Mouse (Mus musculus) heart, embryonic 14.5 days (tissue): ENCODE results near the gene Cxcl13. TPM values are rescaled to one million over a fixed set of nuclear protein-coding genes. Genes with fewer than 3 reads are reported as not detected.

Experiments
- ATAC-seq: fragments of 200-750 bp; cut with Nextera tagmentation; 2 replicates; pipeline ENCODE4 v1.8.0; 2017; ENCODE audit warnings: low read depth, moderate TSS enrichment; ENCODE audit not compliant: insufficient number of reproducible peaks, insufficient read depth, low FRiP score
- H3K27ac ChIP-seq, 2 experiments: fragments of 200-500 bp in 1 of 2; fragments of 300-500 bp in 1 of 2; sonication (generic) in 1 of 2; replicated peaks in 1 of 2; 2 replicates each; pipeline ENCODE4 v1.5.1; 2012 to 2014; ENCODE audit warnings: low read depth in 2 of 2, low read length in 2 of 2, control low read depth in 1 of 2, mild to moderate bottlenecking in 1 of 2, mixed read lengths in 1 of 2; ENCODE audit not compliant: control insufficient read depth in 1 of 2, insufficient read depth in 1 of 2
- H3K27me3 ChIP-seq: fragments of 300-500 bp; sonication (generic); 2 replicates; pipeline ENCODE4 v1.6.1; 2014; ENCODE audit warnings: mild to moderate bottlenecking, low read length, control low read depth; ENCODE audit not compliant: control insufficient read depth, insufficient read depth
- H3K36me3 ChIP-seq: fragments of 300-500 bp; sonication (generic); 2 replicates; pipeline ENCODE4 v1.6.1; 2014; ENCODE audit warnings: mild to moderate bottlenecking, control low read depth, low read length, mixed read lengths; ENCODE audit not compliant: control insufficient read depth, insufficient read depth
- H3K4me1 ChIP-seq, 2 experiments: fragments of 200-500 bp in 1 of 2; fragments of 300-500 bp in 1 of 2; sonication (generic) in 1 of 2; 2 replicates each; pipeline ENCODE4 v1.6.1; 2012 to 2014; ENCODE audit warnings: low read length in 2 of 2, control low read depth in 1 of 2, mixed read lengths in 1 of 2; ENCODE audit not compliant: control insufficient read depth in 2 of 2, insufficient read depth in 2 of 2
- H3K4me2 ChIP-seq: fragments of 300-500 bp; sonication (generic); 2 replicates; pipeline ENCODE4 v1.6.1; 2014; ENCODE audit warnings: mild to moderate bottlenecking, low read length
- H3K4me3 ChIP-seq, 2 experiments: fragments of 200-500 bp in 1 of 2; fragments of 300-500 bp in 1 of 2; sonication (generic) in 1 of 2; 2 replicates each; pipeline ENCODE4 v1.5.1; 2012 to 2014; ENCODE audit warnings: low read length in 2 of 2, mild to moderate bottlenecking in 2 of 2, control low read depth in 1 of 2, low read depth in 1 of 2, moderate library complexity in 1 of 2; ENCODE audit not compliant: control insufficient read depth in 1 of 2, insufficient read depth in 1 of 2
- H3K9ac ChIP-seq: fragments of 300-500 bp; sonication (generic); 2 replicates; pipeline ENCODE4 v1.6.1; 2014; ENCODE audit warnings: mild to moderate bottlenecking, low read length
- H3K9me3 ChIP-seq: fragments of 300-500 bp; sonication (generic); 2 replicates; pipeline ENCODE4 v1.6.1; 2016; ENCODE audit warnings: low read length, control low read depth; ENCODE audit not compliant: control insufficient read depth
- WGBS: fragments of 180-500 bp; shearing (Covaris S2); extraction: QIAGEN DNeasy Blood & Tissue Kit; methylation state at CpG from one replicate; pipeline ENCODE4 v1.1.7; 2014; 5-methylcytosine and 5-hydroxymethylcytosine counted together
- polyA plus RNA-seq: library from polyadenylated mRNA; unstranded; fragments of >200 nt; fragmentation: Nextera tagmentation; extraction: Ambion mirVana; gene quantifications from 2 replicates; pipeline ENCODE4 v1.2.1, GENCODE M21; 2014

Gene Cxcl13
- polyA plus RNA-seq, 1 experiment from 2014 or later = 1.9 TPM

GRCm38 (mm10) chr5:95937129-95937528 is 19.6 kb upstream of the Cxcl13 start:
- no peak for ATAC-seq
- Histone ChIP-seq H3K9ac (no peak overlapping the region), H3K27ac (no peak overlapping the region), H3K4me1 (no peaks in the 10 kb centered on the region; a peak in 1 of 4 replicates), H3K4me3 (no peak overlapping the region), H3K36me3 (no peaks in the 10 kb centered on the region), H3K4me2 (no peak overlapping the region), H3K27me3 (no peaks in the 10 kb centered on the region), H3K9me3 (no peaks in the 10 kb centered on the region)
- 50% methylated on average over 2 of the region's 2 CpGs for WGBS

- WGBS = 82% methylated on average over 11 of the region's 11 CpGs
- Histone ChIP-seq H3K4me1 (peaks cover 0 to 6% of the 10 kb centered on the region in 2 experiments; a peak in 3 of 4 replicates), H3K27ac (no peak overlapping the region), H3K36me3 (no peaks in the 10 kb centered on the region), H3K4me3 (no peak overlapping the region), H3K9ac (no peak overlapping the region), H3K9me3 (no peaks in the 10 kb centered on the region), H3K4me2 (no peak overlapping the region), H3K27me3 (no peaks in the 10 kb centered on the region)
- no peak for ATAC-seq
Measured at GRCm38 (mm10) chr5:95938044-95938625, 18.6 kb upstream of the Cxcl13 start.

GRCm38 (mm10) chr5:95940682-95941221 is 16.0 kb upstream of the Cxcl13 start:
- H3K27ac ChIP-seq = no peak overlapping the region
- H3K27me3 ChIP-seq = no peaks in the 10 kb centered on the region
- H3K4me3 ChIP-seq = no peak overlapping the region
- no peak overlapping the region for H3K4me2 ChIP-seq
- no peak for ATAC-seq
- peaks cover under 1 to 7% of the 10 kb centered on the region in 2 experiments; a peak in 3 of 4 replicates for H3K4me1 ChIP-seq
- H3K9ac ChIP-seq = no peak overlapping the region
- no peaks in the 10 kb centered on the region for H3K36me3 ChIP-seq
- H3K9me3 ChIP-seq = no peaks in the 10 kb centered on the region
- WGBS = 47% methylated on average over 4 of the region's 4 CpGs

- Histone ChIP-seq H3K4me3 (no peak overlapping the region), H3K4me1 (peaks cover 4 to 13% of the 10 kb centered on the region in 2 experiments), H3K9ac (no peak overlapping the region), H3K9me3 (no peaks in the 10 kb centered on the region), H3K36me3 (no peaks in the 10 kb centered on the region), H3K27ac (no peak overlapping the region), H3K4me2 (no peak overlapping the region), H3K27me3 (no peaks in the 10 kb centered on the region)
- WGBS = 82% methylated on average over 7 of the region's 7 CpGs
- no peak for ATAC-seq
Measured at GRCm38 (mm10) chr5:95941562-95941961, 15.2 kb upstream of the Cxcl13 start.

- Histone ChIP-seq H3K27ac (no peak overlapping the region), H3K36me3 (no peaks in the 10 kb centered on the region), H3K4me1 (peaks cover 4 to 21% of the 10 kb centered on the region in 2 experiments), H3K4me3 (no peak overlapping the region), H3K9me3 (no peaks in the 10 kb centered on the region), H3K4me2 (no peak overlapping the region), H3K27me3 (no peaks in the 10 kb centered on the region), H3K9ac (no peak overlapping the region)
- ATAC-seq = no peak
- WGBS = 50% methylated on average over 3 of the region's 3 CpGs
Measured at GRCm38 (mm10) chr5:95945120-95945519, 11.6 kb upstream of the Cxcl13 start.

GRCm38 (mm10) chr5:95946344-95946743 is 10.4 kb upstream of the Cxcl13 start:
- Histone ChIP-seq H3K4me1 (peaks cover 4 to 21% of the 10 kb centered on the region in 2 experiments), H3K4me3 (no peak overlapping the region), H3K36me3 (no peaks in the 10 kb centered on the region), H3K9ac (no peak overlapping the region), H3K4me2 (no peak overlapping the region), H3K27ac (peak overlapping the region in 1 of 2 experiments; percentile 61; a peak in 3 of 4 replicates), H3K9me3 (no peaks in the 10 kb centered on the region), H3K27me3 (no peaks in the 10 kb centered on the region)
- no peak for ATAC-seq
- WGBS = 11% methylated on average over 2 of the region's 2 CpGs

GRCm38 (mm10) chr5:95948641-95949040 is 8.1 kb upstream of the Cxcl13 start:
- 73% methylated on average over 3 of the region's 3 CpGs for whole genome bisulfite sequencing
- Histone ChIP-seq H3K36me3 (no peaks in the 10 kb centered on the region), H3K4me2 (no peak overlapping the region), H3K9me3 (no peaks in the 10 kb centered on the region), H3K4me1 (peaks cover 4 to 15% of the 10 kb centered on the region in 2 experiments), H3K27me3 (no peaks in the 10 kb centered on the region), H3K4me3 (no peak overlapping the region), H3K9ac (no peak overlapping the region), H3K27ac (no peak overlapping the region)
- no peak for ATAC-seq
